Mouse (Mus musculus) urinary bladder, adult 2 months (tissue): ENCODE results near the gene Tnnc1. TPM values are rescaled to one million over a fixed set of nuclear protein-coding genes. Genes with fewer than 3 reads are reported as not detected.
A peak's percentile ranks its signal among the peaks of the same experiment; 100 is the strongest.

Source experiments
- DNase-seq: peaks from one replicate; pipeline ENCODE4 v3.0.0; 2022; ENCODE audit warnings: low spot score
- polyA plus RNA-seq: library from polyadenylated mRNA; depleted of rRNA; stranded (reverse); fragments of >200 nt; gene quantifications from 2 replicates; pipeline ENCODE4 v1.2.3, GENCODE M21; 2012

Tnnc1 gene
- polyA plus RNA-seq, 1 experiment, result 3.5 TPM

DNA sequence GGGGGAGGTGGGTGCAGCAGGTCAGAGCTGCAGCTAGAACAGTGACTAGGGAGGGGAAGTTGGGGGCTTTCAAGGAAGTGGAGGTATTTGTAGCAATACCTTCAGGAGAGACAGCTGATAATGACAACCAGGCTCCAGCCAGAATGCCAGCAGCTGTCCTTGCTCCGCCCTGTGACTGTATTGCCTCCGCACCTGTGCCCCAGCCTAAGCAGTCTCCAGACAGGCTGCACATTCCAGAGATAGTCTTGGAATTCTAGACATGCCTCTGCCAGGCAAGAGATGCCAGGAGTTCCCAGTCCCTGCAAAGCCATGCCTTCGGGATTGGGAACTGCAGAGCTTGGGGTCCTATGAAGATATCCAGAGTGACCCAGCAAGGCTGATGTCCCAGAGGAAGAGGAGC, 4.4 kb downstream of the Tnnc1 start:
- no peak for DNase-seq

DNA sequence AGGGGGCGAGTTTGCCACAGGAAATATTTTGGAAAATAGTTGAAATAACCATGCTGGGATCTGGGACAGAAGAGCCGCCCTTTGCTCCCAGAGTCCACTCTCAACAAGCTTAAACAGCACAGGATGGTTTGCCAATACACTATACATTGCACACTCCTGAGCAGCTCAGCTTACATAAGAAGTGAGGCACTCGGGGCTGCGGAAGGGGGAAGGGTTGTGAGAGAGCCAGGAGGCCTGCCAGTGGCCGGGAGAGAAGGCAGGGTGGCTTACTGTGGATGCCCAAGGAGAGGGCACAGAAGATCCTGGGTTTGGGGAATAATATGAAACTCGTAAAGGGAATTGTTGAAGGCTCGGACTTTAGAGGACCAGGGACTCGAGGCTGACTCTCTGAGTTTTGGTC, 5.8 kb downstream of the Tnnc1 start:
- DNase-seq, result no peak

DNA sequence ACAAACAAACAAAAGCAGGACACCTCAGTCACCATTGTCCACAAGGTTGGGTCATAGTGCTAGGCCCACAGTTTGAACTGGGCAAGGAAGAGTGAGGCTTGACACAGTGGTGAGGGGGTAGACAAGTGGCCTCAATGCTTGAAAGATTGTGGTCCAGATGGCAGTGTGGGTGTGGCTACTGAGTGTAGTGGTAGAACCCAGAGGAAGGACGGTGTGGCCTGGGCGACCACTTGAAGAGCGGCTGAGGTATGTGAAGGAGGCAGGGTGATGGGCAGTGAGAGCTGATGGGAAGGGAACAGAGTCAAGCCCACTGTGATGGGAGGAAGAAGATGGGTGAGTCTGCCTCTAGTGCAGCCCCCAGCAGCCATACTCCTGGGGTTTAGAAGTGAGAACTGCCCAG, 6.6 kb downstream of the Tnnc1 start:
- DNase-seq, result no peak

DNA sequence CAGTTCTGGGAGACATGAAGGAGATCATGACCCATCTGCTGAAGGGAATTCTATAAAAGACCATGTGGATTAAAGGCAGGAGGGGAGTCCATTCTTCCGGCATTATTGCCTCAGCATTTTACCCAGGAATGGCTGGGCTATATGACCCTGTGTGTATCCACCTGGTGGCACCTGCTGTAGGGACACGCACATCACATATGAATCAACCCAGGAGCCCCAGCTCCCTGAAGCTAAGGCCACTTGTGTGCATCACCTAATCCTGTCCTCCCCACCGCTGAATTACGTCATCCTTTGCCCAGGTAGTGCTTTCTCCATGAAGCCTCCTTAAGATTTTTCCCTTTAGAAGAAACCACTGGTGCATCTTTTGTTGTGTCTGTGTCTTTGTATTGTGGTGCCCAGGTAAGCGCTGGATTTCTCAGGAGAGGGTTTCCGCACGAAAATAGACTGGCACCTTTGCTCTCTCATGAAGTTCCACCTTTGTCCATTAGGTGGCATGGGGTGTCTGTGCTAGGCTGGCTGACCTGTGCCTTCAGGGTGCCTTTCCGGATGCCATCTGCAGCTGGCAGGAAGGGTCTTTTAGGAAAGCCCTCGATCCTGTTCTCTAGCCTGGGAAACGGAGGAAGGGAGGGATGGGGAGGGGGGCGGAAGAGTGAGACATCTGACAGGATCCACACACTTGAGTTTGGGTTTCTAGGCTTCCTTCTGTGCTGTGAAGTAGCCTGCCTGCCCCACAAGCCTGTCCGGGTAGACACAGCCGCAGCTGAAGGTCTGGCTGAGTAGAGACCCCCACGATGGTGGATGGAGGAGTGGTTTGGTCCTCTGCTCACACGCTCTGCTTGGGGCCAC, 7.3 kb downstream of the Tnnc1 start:
- DNase-seq, result no peak

DNA sequence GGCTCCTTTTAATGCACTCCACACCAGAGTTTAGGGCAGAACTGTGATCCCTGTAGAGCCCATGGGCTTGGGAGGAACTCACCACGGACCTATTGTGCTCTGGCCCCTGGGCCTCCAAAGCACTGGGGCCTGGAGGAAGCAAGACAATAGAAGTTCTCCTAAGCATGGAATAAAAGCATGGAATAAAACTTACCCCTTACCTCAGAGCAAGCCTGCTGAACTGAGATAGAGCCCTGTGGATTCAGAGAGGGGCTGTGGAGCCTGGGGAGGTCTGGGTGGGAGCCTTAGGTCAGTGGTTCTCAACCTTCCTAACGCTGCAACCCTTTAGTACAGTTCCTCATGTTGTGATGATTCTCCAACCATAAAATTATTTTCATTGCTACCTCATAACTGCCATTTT, 8.7 kb downstream of the Tnnc1 start, which contains the start of gene Nisch:
Nisch (minus strand) TSS at position 101 of the 400 bp plus-strand sequence.
- no peak for DNase-seq

DNA sequence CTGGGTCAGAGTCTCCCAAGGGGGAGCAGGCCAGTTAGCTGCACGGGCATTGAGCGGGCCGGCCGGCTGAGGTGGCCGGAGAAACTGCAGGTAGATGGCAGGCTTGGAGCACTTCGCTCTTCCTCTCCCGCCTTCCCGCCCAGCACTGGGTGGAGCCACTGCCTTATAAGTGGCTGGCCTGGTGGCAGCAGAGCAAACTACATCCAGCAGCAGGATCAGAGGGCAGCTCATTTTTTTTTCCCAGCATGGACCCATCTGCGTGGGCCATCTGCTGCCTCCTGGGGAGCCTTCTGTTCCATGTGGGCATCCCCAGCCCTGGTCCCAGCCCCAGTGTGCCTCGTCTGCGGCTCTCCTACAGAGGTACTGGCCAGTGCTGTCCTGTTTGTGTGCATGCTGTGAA, 9.6 kb downstream of the Tnnc1 start, which contains the start of gene Sema3g:
Sema3g (plus strand) TSS at position 195 of the 400 bp plus-strand sequence.
- no peak for DNase-seq

DNA sequence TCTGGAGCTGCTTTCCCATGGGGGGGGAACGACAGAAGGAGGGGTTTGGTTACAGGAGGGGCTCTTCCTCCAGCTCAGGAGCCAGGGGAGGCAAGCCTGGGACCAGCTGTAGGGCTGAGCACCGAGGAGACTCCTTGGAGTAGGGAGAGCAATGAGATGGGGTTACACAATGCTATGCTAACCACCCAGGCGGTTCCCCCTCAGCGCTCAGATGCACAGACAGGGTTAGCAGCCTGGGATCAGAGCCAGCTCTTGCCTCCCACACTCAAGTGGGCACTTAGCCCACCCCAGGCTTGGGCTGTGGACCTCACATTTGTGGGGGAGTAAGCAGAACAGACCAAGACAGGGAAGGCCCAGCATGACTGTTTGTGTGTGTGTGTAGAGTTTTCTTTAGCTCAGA, 18.9 kb downstream of the Tnnc1 start:
- no peak for DNase-seq

DNA sequence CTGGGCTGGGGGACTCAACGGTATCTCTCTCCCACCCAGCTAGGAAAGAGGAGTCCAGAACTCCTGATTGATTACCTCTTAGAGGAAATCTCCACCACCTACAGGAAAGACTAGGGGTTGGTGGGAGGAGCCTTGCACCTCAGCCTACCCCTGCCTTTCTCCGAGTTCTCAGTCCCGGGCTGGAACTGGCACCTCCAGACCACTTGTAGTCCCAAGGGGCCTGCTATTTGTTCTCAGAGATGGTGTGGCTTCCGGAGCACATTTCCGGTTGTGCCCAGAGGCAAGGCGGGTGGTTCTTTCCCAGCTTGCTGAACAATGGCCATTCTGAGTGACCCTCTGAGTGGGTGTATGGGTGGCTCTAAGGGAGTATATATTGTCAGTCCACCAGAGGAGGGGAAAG, 20.1 kb downstream of the Tnnc1 start:
- no peak for DNase-seq

DNA sequence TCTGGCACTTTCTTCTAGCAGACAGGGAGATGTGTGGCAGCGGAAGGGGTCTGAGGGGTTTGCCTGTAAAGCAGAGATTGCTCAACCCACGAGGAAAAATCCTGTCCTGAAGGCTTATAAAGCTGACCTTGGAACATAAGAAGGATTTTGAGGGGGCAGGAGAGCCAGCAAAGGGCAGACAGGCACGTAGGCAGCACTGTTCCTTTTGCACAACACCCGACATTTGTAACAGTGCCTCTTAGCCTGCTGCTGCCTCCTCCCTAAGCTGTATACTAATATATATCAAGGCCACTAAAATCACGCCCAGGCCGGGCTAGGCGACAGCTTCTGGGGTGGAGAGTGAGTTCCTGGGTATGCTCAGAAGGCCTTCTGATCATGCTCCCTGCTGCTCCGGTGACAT, 22.3 kb downstream of the Tnnc1 start:
- no peak for DNase-seq

DNA sequence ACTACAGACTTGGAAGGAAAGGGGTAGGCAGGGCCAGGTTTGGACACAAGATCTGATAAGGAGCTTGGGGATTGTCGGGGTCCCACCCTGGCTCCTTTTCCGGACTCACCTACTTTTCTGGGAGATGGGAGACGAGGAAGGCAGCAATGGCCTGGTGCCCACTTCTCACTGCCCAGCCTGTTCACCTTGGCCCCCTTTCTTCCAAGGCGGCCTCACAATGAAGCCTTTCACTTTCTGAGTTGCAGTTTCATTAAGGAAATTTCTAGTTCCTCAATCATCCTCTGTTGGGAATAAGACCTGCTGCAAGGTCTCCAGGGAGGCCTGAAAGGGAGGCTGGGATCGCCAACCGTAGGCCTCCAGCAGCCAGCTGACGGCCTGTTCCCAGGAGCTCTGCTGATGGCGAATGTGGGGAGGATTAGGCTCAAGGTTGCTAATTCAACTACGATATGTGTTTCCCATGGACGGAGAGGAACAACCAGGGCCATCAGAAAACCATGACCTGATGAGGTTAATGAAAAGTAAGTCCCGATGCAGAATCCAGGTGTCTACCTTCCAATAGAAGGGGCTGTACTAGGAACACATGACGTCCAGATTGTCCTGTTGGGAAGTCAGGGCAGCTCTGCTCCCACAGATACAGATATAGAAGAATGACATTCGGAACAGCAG, 24.4 kb downstream of the Tnnc1 start:
- DNase-seq, result no peak

DNA sequence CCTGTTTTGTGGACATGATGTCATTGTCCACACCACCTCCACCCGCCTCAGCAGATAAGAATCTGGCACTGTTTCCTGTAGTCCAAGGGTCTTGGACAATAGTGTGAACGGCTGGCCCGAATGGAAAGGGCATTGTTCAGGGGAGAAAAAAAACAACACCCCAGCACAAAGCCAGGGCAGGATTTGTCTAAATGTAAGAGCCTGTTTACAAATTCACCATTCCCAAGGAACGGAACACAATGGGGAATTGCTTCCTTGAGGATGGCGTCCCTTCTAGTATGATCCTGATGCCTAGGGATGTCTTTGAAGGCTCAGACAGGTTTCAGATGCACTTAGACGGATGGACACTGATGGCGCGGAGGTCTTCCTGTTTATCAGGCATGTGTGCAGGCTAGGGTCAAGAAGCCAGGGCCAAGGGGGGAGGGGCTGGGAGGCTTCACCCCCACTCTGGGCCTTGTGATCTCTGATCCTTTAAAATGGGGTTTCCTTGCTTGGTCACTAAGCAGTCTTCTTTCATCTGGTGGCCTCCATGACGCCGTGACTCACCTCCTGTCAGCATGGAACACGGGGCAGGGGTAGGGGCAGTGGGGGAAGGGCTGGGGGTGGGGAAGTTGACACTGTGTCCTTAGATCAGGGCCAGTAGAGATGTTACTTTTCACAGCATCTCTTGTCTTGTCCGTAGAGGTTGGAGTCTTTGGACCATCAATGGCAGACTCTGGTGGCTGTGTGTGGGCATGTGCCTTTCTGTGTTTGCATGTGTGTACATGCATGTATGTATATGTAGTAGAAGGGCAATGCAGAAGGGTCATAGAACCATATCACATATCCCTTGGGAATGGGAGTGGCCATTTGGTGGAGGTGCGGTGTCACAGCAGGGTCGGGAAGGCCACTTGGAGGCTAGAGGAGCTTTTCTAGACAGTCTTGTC, 25.2 kb downstream of the Tnnc1 start:
- DNase-seq, result no peak

DNA sequence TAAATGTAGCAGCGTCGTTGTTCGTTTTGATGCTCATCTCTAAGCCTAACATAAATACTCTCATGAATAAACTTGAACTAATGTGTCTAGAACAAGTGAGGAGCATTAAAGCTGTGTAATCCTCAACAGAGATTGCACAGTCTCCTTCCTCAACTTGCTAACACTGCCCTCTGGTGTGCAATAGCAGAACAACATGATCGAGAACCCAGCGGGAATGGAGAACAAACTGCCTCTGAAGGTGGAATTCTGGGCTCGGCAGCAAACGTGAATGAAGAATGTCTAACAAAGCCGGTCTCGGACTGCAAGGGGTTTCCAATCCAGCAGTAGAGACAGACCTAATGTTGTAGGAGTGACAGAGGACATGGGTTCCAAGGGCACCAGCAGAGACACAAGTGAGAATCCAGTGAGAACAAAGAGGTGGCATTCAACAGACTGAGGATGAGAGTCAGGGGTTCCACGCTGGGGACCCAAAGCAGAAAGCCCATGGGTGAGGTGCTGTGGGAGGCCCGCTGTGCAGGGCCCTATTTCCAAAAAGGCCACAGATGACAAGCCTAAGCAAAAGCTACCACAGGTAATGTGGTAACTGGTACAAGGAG, 26.0 kb downstream of the Tnnc1 start:
- no peak for DNase-seq

DNA sequence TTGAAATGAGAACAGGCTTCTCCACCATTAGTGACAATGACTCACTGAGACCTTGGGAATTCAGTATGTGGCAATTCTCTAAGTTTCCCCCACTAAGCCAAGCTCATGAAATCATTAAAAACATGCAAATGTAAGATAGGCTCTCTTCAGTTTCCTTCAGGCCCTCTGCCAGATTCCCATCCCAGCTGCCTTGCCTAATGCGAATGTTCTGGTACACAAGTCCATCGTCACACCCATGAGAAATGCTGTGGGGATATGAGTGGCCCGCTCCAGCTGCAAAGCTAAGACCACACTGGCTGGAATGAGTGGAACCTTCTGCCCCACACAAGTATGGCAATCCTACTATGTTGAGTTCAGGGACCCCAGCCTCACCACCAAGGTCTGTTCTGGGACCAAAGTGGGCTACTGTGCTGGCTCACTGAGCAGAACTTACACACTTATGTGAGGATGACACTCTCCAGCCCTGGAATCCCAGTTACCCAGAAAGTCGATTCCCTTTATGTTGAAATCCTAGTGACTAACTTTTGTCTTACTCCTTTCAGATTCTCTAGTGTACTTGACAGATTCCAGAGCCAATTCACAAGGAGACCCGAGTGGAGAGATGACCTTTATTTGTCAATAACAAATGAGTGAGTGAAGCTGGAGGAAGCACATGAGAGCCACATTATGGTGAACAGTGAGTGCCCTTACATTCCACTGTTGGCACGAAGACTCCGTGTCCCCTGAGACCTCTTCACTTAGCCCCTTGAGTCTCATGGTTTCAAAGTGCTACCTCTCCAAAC, 29.2 kb downstream of the Tnnc1 start:
- DNase-seq, result no peak

DNA sequence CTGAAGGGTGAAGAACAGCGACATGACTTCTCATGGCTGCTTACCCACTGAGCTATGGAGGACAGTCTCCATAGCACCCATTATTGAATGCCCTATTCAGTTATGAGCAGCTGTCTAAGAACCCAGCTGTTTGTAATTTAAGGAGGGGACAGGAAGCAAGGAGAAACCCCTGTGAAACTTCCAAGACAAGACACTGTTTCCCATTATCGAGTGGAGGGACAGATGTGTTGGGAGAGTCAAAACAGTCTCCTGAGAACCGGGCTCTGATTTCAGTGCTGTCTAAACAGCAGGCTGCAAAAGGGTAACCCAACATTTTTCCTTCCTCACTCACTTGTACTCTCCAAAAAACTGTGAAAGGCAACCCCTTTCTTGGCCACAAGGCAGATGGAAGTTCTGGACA, 32.4 kb downstream of the Tnnc1 start:
- no peak for DNase-seq

DNA sequence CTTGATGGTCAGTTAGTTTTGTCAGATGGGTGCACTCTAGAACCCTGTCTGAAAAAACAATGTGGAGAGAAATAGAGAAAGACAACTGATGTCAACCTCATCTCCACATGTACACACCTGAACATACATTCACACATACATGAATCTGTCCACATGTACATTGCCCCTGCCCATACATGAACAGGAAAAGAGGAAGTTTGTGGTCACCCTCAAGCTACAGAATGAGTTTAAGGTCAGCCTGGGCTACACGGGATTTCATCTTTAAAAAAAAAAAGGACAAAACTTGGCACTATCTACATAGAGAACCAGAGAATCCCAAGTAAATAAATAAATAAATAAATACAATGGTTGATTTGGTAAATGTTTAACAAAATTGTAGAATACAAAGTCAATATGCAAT, 36.7 kb downstream of the Tnnc1 start:
- DNase-seq, result no peak

DNA sequence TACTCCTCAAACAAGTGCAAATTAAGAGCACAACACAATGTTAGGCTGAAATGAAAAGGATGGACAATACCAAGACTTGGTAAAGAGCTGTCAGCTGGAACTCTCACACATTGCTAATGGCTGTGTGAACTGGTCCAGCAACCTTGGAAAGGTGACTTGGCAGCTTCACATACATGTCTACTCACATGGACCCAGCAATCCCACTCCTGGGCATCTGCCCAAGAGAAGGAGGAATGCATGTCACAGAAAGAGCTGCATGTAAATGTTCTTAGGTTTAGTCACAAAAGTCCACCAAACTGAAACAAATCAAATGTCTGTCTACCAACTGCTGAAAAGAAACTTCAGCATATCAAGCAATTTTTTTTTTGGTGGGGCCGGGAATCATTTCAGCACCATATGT, 37.8 kb downstream of the Tnnc1 start:
- DNase-seq, result no peak

DNA sequence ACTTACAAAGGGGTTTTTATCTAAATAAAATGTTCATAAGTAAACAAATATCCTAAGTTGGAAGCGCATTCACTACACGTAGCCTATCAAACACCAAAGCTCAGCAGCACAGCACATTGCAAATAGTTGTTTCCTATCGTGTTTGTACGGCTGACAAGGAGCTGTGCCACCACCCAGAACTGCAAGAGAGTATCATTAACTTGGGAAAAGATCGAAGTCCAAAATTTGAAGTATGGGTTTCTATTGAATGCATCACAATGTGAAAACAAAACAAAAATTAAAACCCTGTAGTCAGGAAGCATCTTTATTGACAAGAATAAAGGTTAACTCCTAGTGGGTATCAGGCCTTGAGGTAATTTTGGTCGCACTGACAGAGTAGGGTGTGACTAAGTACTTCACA, 40.3 kb downstream of the Tnnc1 start:
- DNase-seq, result no peak

DNA sequence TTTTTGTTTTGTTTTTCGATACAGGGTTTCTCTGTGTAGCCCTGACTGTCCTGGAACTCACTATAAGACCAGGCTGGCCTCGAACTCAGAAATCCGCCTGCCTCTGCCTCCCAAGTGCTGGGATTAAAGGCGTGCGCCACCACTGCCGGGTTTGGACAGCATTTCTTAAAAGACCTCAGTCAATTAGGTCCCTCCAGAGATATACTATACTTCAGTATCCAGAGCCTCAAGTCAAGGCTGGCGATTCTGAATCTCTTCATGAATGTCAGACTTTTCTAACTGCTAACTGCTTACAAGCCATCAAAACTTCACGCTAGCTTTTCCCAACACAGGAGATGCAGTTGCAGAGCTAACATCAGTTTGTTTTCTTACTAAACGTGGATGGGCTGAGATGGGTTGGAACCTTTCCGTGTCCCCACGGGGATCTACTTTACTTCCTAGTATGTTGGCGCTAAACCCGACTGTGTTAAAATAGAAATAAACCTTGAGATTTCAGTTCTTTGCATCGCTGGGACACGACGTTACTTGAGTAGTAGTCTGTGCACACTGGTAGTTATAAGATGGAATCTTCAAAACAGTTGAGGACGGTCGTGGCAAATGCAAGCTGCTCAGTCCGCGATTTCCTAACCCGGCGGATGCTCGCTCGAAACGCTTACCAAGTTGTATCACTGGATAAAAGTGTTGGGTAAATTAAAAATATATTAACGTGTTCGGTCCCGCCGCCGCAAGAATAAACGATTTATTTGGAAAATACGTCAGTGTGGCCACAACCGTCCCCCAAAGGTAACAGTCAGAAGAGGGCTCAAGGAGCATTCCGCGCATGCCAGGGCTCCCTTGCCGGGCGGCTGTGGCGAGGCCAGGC, 42.3 kb downstream of the Tnnc1 start:
- no peak for DNase-seq

DNA sequence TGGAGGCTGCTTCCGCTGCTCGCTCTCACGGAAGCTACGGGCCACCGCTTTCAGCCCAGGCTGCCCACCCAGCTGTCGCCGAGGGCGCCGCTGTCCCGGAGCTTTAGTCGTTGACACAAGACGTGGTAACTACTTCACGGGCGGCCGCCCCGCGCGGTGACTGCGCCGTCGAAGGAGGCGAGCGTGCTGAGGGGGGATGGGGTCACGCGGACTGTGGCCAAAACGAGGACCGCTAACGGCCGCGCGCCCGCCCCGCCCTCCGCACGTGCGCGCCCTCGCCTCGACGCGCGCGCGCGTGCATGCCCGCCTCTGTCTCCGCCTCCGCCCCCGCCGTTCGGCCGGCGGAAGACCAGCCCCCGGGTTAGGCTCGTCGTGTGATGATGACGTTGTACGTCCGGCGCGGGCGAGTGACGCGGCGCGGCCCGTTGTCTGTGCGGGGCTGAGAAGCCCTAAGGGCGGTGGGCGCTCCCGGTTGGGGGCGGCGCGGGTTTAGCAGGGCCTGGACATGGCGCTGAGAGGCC, 43.0 kb downstream of the Tnnc1 start, which contains the start of the genes Phf7 and Bap1:
Phf7 (minus strand) TSS at position 234 of the 521 bp plus-strand sequence.
Bap1 (plus strand) TSS at position 367 of the 521 bp plus-strand sequence.
- peak; percentile 97 for DNase-seq

DNA sequence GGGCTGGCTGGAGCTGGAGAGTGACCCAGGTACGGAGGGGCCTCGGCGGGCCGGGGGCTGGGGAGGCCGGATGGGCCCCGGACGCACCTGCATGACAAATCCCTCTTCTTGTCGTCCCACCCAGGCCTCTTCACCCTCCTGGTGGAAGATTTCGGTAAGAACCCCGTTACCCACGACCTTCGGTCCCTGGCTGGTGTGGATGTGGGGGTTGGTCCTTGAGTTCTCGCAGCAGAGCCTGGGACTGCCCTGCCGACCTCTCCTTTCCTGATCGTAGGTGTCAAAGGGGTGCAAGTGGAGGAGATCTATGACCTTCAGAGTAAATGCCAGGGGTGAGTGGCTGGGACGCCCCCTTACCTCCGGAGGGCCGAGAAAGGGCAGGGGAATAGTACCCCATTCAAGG, 43.5 kb downstream of the Tnnc1 start:
- DNase-seq, result no peak
